Mouse (Mus musculus): ENCODE results near the gene Zfp768.

Zfp768 gene

GRCm38 (mm10) chr7:127296786-127297555 is 48.4 kb downstream of the Zfp768 start:
- no peak for DNase-seq (ENCODE audit: low spot score)

DNA sequence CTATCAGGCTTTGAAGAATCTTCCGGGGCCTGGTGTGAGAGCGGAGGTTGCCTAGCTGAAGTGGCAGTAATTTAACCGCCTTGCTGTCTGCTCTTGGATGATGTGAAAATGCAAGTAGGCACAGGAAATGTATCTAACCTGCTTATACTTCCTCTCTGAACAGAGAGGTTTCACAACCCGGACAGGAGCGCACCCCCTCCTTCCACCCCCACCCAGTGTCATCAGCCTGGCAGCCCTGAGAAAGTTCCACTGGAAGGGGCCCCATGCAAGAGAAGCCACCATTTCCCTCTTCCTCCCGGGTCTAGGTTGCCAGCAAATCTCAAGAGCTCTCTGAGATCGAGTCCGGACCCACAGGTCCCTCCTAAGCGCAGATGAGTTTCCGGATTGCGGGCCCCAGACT is 49.3 kb downstream of the Zfp768 start, which contains the start of gene Itgal:
TSS of gene Itgal (plus strand) at position 163 of the 400 bp plus-strand sequence.
- no peak for DNase-seq (ENCODE audit: low spot score)
